Mouse (Mus musculus) midbrain, embryonic 11.5 days (tissue): ENCODE results near the gene Sncb. TPM values are rescaled to one million over a fixed set of nuclear protein-coding genes. Genes with fewer than 3 reads are reported as not detected.

Experiments
- ATAC-seq: fragments of 200-750 bp; cut with Nextera tagmentation; 2 replicates; pipeline ENCODE4 v1.8.0; 2017; ENCODE audit warnings: moderate TSS enrichment, moderate library complexity; ENCODE audit not compliant: low FRiP score
- DNase-seq: peaks from one replicate; pipeline ENCODE4 v3.0.0; 2015; ENCODE audit warnings: low spot score; ENCODE audit errors: missing footprints
- H3K27ac ChIP-seq: fragments of 300-500 bp; sonication (generic); 2 replicates; pipeline ENCODE4 v1.5.1; 2014; ENCODE audit warnings: low read depth, low read length
- H3K27me3 ChIP-seq: fragments of 300-500 bp; sonication (generic); 2 replicates; pipeline ENCODE4 v1.6.1; 2014; ENCODE audit warnings: mild to moderate bottlenecking, low read length, moderate library complexity, mixed read lengths; ENCODE audit not compliant: control insufficient read depth, insufficient read depth
- H3K36me3 ChIP-seq: fragments of 300-500 bp; sonication (generic); 2 replicates; pipeline ENCODE4 v1.6.1; 2014; ENCODE audit warnings: mild to moderate bottlenecking, low read length, moderate library complexity, mixed read lengths; ENCODE audit not compliant: control insufficient read depth, insufficient read depth
- H3K4me1 ChIP-seq: fragments of 300-500 bp; sonication (generic); 2 replicates; pipeline ENCODE4 v1.6.1; 2014; ENCODE audit warnings: low read length; ENCODE audit not compliant: control insufficient read depth, insufficient read depth
- H3K4me2 ChIP-seq: fragments of 300-500 bp; sonication (generic); 2 replicates; pipeline ENCODE4 v1.6.1; 2014; ENCODE audit warnings: mild to moderate bottlenecking, moderate library complexity
- H3K4me3 ChIP-seq: fragments of 300-500 bp; sonication (generic); 2 replicates; pipeline ENCODE4 v1.5.1; 2014; ENCODE audit warnings: low read depth, low read length
- H3K9ac ChIP-seq: fragments of 300-500 bp; sonication (generic); 2 replicates; pipeline ENCODE4 v1.6.1; 2014; ENCODE audit warnings: low read length
- H3K9me3 ChIP-seq: fragments of 300-500 bp; sonication (generic); 2 replicates; pipeline ENCODE4 v1.6.1; 2016; ENCODE audit warnings: low read length; ENCODE audit not compliant: control insufficient read depth
- WGBS: fragments of 180-500 bp; shearing (Covaris S2); extraction: QIAGEN DNeasy Blood & Tissue Kit; methylation state at CpG from one replicate; pipeline ENCODE4 v1.1.7; 2014; 5-methylcytosine and 5-hydroxymethylcytosine counted together
- polyA plus RNA-seq: library from polyadenylated mRNA; unstranded; fragments of >200 nt; fragmentation: Nextera tagmentation; extraction: Ambion mirVana; gene quantifications from 2 replicates; pipeline ENCODE4 v1.2.1, GENCODE M21; 2014

The Sncb gene
- polyA plus RNA-seq, result 1.3 TPM in 2 replicates

GRCm38 (mm10) chr13:54766192-54766768 is at the start of gene Sncb:
Gene Sncb (minus strand): TSS chr13:54766595.
- Histone ChIP-seq H3K9me3 (no peaks in the 10 kb centered on the region), H3K4me3 (peak within 1 kb of the TSS; percentile 36), H3K36me3 (no peaks in the 10 kb centered on the region), H3K4me1 (peaks cover 14% of the 10 kb centered on the region), H3K9ac (peak within 1 kb of the TSS; percentile 9), H3K4me2 (peak within 1 kb of the TSS; percentile 76), H3K27ac (no peak within 1 kb of the TSS), H3K27me3 (peaks cover 32% of the 10 kb centered on the region)
- peak; percentile 95 for DNase-seq
- peak; percentile 83 for ATAC-seq
- WGBS, result 1% methylated on average over 35 of the region's 35 CpGs

- WGBS, result 89% methylated on average over 9 of the region's 9 CpGs
- no peaks in the 10 kb centered on the region for H3K36me3 ChIP-seq
- no peak overlapping the region for H3K4me3 ChIP-seq
- H3K4me1 ChIP-seq, result peaks cover 3% of the 10 kb centered on the region; the same call in 1 of the 2 replicates
- no peak overlapping the region for H3K4me2 ChIP-seq
- ATAC-seq (no peak), DNase-seq (no peak)
- no peaks in the 10 kb centered on the region for H3K27me3 ChIP-seq
- H3K9ac ChIP-seq, result no peak overlapping the region
- no peaks in the 10 kb centered on the region for H3K9me3 ChIP-seq
- H3K27ac ChIP-seq, result no peak overlapping the region
Measured at GRCm38 (mm10) chr13:54813381-54813780, 47.0 kb upstream of the Sncb start.

- H3K9ac ChIP-seq, result no peak overlapping the region
- no peaks in the 10 kb centered on the region; the same call in 1 of the 2 replicates for H3K27me3 ChIP-seq
- 77% methylated on average over 7 of the region's 7 CpGs for WGBS
- H3K4me1 ChIP-seq, result 0 out of 2 replicates have a peak, but pooled peaks cover 2% of the 10 kb centered on the region
- no peak overlapping the region for H3K4me3 ChIP-seq
- H3K4me2 ChIP-seq, result no peak overlapping the region
- ATAC-seq (no peak), DNase-seq (no peak)
- no peak overlapping the region for H3K27ac ChIP-seq
- no peaks in the 10 kb centered on the region for H3K36me3 ChIP-seq
- H3K9me3 ChIP-seq, result no peaks in the 10 kb centered on the region
Measured at GRCm38 (mm10) chr13:54811476-54811875, 45.1 kb upstream of the Sncb start.

- H3K9me3 ChIP-seq, result no peaks in the 10 kb centered on the region
- H3K36me3 ChIP-seq, result no peaks in the 10 kb centered on the region
- no peak overlapping the region for H3K27ac ChIP-seq
- H3K27me3 ChIP-seq, result no peaks in the 10 kb centered on the region; the same call in 1 of the 2 replicates
- no peak overlapping the region for H3K4me2 ChIP-seq
- ATAC-seq (no peak), DNase-seq (no peak)
- no peak overlapping the region for H3K4me3 ChIP-seq
- H3K4me1 ChIP-seq, result 0 out of 2 replicates have a peak, but pooled peaks cover 2% of the 10 kb centered on the region
- H3K9ac ChIP-seq, result no peak overlapping the region
- WGBS, result 83% methylated on average over 12 of the region's 12 CpGs
Measured at GRCm38 (mm10) chr13:54808067-54808466, 41.7 kb upstream of the Sncb start.

GRCm38 (mm10) chr13:54806434-54806976 is 40.1 kb upstream of the Sncb start:
- H3K9me3 ChIP-seq, result no peaks in the 10 kb centered on the region
- 0 out of 2 replicates have a peak, but pooled peaks cover 2% of the 10 kb centered on the region for H3K4me1 ChIP-seq
- no peak overlapping the region for H3K4me3 ChIP-seq
- no peaks in the 10 kb centered on the region; the same call in 1 of the 2 replicates for H3K27me3 ChIP-seq
- ATAC-seq (0 out of 2 replicates have a peak, but pooled peaks have one; percentile 24), DNase-seq (no peak)
- no peak overlapping the region for H3K9ac ChIP-seq
- no peak overlapping the region for H3K4me2 ChIP-seq
- 21% methylated on average over 13 of the region's 13 CpGs for WGBS
- H3K27ac ChIP-seq, result no peak overlapping the region
- no peaks in the 10 kb centered on the region for H3K36me3 ChIP-seq

- ATAC-seq, result no peak; the same call in 1 of the 2 replicates
- Histone ChIP-seq H3K4me2 (no peak overlapping the region), H3K9ac (no peak overlapping the region), H3K27me3 (no peaks in the 10 kb centered on the region; the same call in 1 of the 2 replicates), H3K4me3 (no peak overlapping the region), H3K27ac (no peak overlapping the region), H3K9me3 (no peaks in the 10 kb centered on the region), H3K4me1 (0 out of 2 replicates have a peak, but pooled peaks cover 2% of the 10 kb centered on the region), H3K36me3 (no peaks in the 10 kb centered on the region)
- WGBS, result 42% methylated on average over 21 of the region's 21 CpGs
- peak; percentile 90 for DNase-seq
Measured at GRCm38 (mm10) chr13:54805134-54805838, 38.9 kb upstream of the Sncb start.

GRCm38 (mm10) chr13:54803010-54803409 is 36.6 kb upstream of the Sncb start:
- H3K9me3 ChIP-seq, result no peaks in the 10 kb centered on the region
- no peaks in the 10 kb centered on the region; the same call in 1 of the 2 replicates for H3K27me3 ChIP-seq
- H3K27ac ChIP-seq, result no peak overlapping the region
- 84% methylated on average over 6 of the region's 6 CpGs for WGBS
- ATAC-seq, result no peak
- H3K4me1 ChIP-seq, result 0 out of 2 replicates have a peak, but pooled peaks cover 2% of the 10 kb centered on the region
- no peaks in the 10 kb centered on the region for H3K36me3 ChIP-seq
- peak; percentile 83 for DNase-seq
- no peak overlapping the region for H3K4me2 ChIP-seq
- no peak overlapping the region for H3K4me3 ChIP-seq
- no peak overlapping the region for H3K9ac ChIP-seq

GRCm38 (mm10) chr13:54800206-54800605 is 33.8 kb upstream of the Sncb start:
- Histone ChIP-seq H3K4me1 (no peaks in the 10 kb centered on the region), H3K27ac (no peak overlapping the region), H3K27me3 (no peaks in the 10 kb centered on the region; the same call in 1 of the 2 replicates), H3K4me3 (no peak overlapping the region), H3K9me3 (no peaks in the 10 kb centered on the region), H3K4me2 (no peak overlapping the region), H3K9ac (no peak overlapping the region), H3K36me3 (no peaks in the 10 kb centered on the region)
- DNase-seq (peak; percentile 72), ATAC-seq (no peak)
- 78% methylated on average over 4 of the region's 4 CpGs for WGBS

- 22% methylated on average over 9 of the region's 9 CpGs for WGBS
- no peak for ATAC-seq
- H3K9me3 ChIP-seq, result no peaks in the 10 kb centered on the region
- no peak overlapping the region for H3K4me3 ChIP-seq
- no peaks in the 10 kb centered on the region for H3K36me3 ChIP-seq
- H3K27ac ChIP-seq, result no peak overlapping the region
- no peak overlapping the region for H3K4me2 ChIP-seq
- no peaks in the 10 kb centered on the region for H3K4me1 ChIP-seq
- H3K9ac ChIP-seq, result no peak overlapping the region
- H3K27me3 ChIP-seq, result no peaks in the 10 kb centered on the region; the same call in 1 of the 2 replicates
- peak; percentile 99 for DNase-seq
Measured at GRCm38 (mm10) chr13:54799701-54800100, 33.3 kb upstream of the Sncb start.
